Mouse (Mus musculus) erythroblast, adult 5-6 weeks (primary cell): Measurements from ENCODE around the gene 1700020D05Rik. TPM values are rescaled to one million over a fixed set of nuclear protein-coding genes. Genes with fewer than 3 reads are reported as not detected.

Experiments used
- ATAC-seq: replicated peaks from 2 replicates; pipeline ENCODE4 v1.8.0; 2016; ENCODE audit warnings: moderate number of reproducible peaks, mild to moderate bottlenecking, moderate TSS enrichment, inconsistent platforms; ENCODE audit not compliant: poor library complexity, low FRiP score, severe bottlenecking
- total RNA-seq, 2 experiments: library from RNA; stranded (forward) in 1 of 2; stranded (reverse) in 1 of 2; fragments of 150-400 nt in 1 of 2; fragments of 200-764, 138-1000 nt in 1 of 2; gene quantifications; 2 replicates each; pipeline versions ENCODE4 v1.2.3 to v1.2.4; 2015 to 2017; ENCODE audit warnings: low replicate concordance in 2 of 2

The 1700020D05Rik gene
- total RNA-seq (2015; ENCODE audit: low replicate concordance) (not detected in 2 replicates), total RNA-seq (2017; ENCODE audit: low replicate concordance) (1.1 and 1.3 TPM in 2 replicates)

DNA sequence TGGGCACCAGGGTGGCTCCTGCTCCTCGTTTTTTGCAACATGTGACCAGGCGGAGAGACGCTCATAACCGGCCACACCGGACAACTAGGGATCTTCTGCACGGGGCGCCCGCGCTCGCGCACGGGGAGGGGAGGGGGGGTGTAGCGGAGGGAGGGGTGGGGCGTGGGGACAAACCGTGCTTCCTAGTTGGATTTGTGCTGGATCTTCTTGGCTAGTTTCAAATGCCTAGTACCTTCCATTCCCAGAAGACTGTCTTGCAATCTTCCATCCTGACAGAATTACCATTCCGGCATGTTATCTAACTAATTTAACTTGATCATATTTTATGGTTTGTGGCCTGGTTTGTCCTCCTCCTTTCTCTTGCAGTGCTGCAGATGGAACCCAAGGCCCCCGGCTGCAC lies at the start of gene 1700020D05Rik:
Gene 1700020D05Rik, minus strand, starts transcription at position 101 of the 400 bp plus-strand sequence.
- ATAC-seq: no peak

DNA sequence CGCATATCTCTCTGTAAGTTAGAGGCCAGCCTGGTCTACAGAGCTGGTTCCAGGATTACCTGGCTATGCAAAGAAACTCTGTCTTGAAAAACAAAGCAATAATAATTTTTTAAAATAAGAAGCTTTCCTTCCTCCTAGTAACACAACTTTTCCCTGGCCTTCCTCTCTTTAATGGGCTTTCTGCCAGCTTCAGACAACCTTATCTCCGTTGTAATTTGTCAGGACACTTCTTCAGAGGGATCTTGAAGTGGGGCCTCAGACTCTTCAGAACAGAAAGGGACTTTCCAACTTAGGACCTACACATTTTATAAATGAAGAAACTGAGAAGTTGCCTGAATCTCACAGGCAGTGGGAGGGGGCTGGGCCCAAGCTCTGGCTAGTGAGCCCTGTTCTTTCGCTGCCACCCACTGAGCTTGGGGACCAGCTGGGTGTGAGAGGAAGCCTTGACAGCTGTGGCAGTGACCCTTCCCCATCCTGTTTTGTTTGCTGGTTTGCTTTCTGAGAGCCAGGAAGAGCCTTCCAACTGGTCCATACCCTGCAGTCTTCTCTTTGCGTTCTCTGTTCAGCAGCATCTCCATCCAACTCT lies 44.0 kb upstream of the 1700020D05Rik start:
- ATAC-seq: no peak

DNA sequence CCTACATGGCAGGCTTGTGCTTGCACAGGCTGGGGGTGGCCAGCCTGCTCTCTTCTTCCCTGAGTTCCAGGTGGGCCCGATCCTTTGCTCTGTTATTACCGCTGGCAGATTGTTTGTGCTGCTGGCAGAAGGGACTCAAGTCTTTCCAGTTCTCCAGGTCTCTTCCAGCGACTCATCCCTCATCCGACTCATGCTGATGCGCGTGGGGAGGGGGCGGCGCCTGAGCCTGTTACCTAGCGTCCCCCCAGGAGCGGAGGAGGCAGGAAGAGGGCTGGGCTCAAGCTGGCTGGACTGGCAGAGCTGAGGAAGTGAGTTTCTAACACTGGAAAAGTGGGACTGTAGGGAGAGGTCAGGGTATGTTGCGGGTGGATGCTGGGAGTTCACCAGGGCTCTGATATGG lies 40.4 kb upstream of the 1700020D05Rik start:
- no peak for ATAC-seq

DNA sequence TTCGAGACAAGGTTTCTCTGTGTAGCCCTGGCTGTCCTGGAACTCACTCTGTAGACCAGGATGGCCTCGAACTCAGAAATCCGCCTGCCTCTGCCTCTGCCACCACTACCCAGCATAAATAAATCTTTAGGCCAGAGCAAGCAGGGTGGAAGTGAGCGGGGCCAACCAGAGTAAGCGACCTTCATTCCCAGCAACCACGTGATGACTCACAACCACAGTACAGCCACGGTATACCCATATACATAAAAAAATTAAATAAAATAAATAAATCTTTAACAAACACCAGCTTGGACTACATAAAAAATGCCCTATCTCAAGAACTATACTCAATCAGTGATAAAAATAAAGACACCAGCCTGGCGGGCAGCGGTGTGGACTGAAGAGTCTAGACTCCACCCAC lies 39.8 kb upstream of the 1700020D05Rik start:
- no peak for ATAC-seq

DNA sequence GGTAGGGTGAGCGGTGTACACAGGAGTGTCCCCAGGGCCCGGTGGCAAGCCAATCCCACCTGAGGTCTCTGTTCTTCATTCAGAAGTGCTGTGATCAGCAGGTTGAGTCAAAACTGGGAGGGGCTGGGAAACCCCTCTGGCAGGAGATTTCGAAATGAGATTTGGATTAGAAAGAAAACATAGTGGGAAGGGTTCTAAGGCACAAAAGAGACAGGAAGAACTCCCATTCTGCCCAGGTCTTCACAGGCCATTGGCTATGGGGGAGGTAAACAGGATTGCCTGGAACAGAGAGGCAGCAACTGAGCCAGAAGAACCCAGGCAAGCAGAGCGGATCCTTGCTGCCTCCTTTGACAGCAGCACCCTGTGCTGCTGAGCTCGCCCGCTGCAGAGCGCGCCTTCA lies 35.2 kb upstream of the 1700020D05Rik start:
- no peak for ATAC-seq

DNA sequence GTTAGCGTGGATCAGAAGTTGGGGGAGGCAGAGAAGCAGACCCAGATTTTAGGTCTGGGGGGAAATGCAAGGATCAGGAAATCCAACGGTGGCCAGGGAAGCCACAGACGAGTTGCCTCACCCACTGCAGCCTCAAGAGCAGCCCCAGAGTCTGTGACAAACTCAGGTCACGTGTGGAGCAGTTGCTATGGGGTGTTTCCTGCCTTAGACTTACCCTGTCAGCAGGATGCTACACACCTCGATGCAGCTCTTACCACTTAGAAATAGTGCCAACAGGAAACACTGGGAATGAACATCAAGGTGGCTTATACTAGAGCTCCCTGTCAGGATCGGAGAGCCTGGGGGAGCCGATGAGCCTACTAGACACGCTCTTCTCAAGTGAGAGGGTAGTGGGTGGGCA lies 28.9 kb upstream of the 1700020D05Rik start:
- no peak for ATAC-seq

DNA sequence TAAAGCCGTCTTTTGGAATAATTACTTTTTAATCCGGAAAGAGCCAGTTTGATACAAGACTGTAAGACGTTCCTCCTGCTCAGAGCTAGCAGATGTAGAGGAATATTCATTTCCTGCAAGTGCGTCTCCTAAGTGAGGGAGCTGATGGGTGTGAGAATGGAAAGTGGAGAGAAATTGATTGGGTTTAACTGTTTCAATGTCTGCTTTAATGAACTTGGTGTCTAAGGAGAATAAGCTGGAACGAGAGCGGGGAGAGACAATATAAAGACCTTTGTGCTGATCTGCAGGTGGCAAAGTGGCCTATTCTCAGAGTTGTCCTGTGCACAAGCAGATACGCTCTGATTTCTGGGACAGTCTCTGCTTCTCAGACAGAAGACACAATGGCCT lies 26.5 kb upstream of the 1700020D05Rik start:
- ATAC-seq: no peak

DNA sequence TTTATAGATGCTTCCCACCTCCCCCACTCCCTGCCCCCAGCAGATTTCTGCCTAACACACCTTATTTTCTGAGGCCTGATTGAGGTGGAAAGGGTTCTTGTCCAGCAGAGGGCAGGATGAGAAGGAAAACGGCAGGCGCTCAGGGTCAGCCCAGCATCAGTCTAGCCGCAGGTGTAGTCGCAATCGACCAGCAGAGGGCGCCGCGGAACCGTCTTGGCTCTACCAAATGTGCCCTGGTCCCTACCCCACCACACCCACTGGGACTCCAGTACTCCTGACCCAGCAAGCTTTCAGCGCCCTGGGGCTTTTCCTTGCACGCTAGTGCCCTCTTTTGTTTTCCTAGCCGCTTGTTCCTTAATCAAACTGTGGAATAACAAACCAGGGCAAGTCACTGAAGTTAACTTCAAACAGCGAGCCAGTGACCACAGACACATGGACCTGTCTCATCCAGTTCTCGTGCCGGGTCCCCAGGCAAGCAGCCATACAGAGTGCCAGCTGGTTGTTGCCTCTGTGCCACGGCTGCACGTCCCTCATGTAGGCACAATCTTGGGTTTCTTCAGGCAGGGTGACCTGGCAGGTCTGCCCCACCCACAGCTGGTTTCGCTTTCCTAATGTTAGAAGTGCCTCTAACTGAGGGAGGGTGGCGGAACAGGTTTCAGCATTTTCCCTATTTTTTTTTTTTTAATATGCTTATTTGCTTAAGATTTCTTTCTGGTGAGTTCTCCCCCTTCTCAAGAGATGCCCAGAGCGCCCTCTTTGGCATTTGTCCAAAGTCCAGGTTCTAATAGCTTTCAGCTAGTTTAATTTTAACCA lies 25.9 kb upstream of the 1700020D05Rik start:
- ATAC-seq: peak; percentile 97

DNA sequence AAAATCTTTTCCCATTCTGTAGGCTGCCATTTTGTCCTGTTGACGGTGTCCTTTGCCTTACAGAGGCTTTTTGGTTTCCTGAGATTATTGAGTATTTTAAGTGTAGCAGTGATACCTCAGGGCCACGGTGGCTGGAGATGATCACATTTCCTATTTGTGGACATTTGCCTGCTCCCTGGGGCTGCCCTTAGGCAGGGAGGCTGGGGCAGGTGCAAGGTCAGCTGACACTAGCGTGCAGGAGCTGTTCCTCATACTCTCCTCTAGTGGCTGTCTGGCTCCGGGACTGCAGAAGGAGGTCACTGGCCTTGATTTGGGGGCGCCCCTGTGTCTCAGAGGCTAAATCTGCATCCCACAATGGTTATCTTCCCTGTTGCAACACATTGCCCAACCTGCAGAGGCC lies 21.6 kb upstream of the 1700020D05Rik start:
- ATAC-seq: no peak

DNA sequence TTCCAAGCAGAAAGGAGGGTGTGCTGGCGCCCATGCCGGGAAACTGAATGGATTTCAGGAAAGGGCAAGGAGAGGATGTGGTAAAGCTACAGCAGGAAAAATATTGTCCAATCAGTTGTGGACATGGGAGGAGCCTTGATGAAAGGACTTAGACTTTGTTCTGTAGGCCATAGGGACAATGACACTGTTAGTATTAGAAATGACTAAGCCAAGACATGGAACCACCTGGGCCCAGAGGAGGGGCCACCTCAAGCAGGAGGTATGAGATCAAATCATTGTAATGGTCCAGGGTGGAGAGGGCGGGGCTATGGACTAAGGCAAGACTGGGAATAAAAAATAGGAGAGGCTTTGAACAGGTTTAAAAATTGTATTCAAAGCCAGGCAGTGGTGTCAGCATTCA lies 15.1 kb upstream of the 1700020D05Rik start:
- ATAC-seq: no peak

DNA sequence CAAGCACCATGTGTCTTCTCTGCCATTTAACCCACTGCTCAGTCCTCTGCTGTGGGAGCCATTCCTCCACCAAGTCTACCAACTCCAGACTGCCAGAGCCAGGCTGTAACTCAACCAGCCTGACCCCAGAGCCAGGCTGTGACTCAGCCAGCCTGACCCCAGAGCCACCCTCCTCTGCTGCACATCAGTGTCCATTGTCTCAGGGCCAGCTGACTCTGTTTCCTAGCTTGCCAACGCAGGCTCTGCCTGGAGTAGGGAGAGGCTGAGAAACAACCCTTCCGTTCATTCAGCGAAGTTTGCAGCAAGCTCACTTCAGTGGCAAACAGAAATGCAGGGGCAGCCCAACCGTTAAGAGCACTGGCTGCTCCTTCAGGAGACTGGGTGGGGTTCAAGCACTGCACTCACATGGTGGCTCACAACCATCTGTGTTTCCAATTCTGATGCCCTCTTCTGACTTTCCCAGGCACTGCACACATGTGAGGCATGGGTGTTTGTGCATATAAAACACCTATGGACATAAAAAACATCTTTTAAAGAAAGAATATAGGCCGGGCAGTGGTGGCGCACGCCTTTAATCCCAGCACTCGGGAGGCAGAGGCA lies 13.4 kb upstream of the 1700020D05Rik start:
- ATAC-seq: no peak

DNA sequence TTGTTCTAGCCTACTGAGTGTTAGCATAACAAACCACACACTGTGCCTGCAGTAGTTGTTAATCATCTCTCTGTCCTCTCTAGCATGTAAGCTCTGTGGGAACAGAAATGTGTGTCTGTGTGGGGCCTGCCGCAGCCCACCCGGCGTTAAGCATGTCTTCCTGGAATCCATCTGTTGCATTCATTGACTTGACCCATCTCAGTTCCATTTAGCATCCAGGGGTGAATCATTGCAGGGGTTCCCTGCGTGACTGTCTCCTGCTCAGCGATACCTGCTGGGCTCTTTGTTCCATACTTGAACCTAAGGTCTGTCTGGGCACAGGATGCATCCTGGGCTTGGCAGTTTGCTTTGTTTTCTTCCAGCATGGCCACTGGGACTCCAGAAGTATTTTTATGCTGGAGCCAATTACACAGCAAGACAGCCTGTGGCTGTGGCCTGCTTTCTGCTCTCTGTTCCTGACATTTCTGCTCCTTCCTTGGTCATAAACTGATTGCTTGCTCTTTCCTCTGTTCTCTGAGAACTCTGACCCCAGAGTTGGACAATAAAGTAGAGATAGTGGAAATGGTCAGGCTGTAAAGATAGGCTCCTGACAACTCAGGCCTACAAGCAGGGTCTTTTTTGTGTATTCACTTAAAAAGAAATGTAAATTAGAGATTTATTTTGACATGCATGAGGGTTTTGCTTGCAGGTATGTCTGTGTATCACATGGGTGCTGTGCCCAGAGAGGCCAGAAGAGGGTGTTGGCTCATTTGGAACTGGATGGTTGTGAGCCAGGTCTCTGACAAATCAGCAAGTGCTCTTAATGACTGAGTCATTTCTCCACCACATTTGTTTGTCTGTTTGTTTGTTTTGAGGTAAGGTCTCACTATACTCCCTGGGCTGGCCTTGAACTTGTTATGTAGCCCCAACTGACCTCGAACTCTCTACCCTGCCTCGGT lies 12.5 kb upstream of the 1700020D05Rik start:
- ATAC-seq: 0 out of 2 replicates have a peak, but pooled peaks have one; percentile 40

DNA sequence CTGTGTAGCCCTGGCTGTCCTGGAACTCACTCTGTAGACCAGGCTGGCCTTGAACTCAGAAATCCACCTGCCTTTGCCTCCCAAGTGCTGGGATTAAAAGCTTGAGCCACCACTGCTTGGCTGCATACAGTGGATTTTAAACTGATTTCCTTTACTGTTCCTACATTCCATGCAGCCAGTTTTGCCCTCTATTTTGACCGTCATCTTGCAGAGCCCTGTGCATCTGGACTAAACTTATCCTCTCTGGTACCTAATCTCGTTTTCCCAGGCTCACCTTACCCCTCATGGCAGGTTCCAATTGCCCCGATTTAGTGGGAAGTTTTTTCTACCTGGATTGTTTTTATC lies 9.4 kb upstream of the 1700020D05Rik start:
- ATAC-seq: no peak

DNA sequence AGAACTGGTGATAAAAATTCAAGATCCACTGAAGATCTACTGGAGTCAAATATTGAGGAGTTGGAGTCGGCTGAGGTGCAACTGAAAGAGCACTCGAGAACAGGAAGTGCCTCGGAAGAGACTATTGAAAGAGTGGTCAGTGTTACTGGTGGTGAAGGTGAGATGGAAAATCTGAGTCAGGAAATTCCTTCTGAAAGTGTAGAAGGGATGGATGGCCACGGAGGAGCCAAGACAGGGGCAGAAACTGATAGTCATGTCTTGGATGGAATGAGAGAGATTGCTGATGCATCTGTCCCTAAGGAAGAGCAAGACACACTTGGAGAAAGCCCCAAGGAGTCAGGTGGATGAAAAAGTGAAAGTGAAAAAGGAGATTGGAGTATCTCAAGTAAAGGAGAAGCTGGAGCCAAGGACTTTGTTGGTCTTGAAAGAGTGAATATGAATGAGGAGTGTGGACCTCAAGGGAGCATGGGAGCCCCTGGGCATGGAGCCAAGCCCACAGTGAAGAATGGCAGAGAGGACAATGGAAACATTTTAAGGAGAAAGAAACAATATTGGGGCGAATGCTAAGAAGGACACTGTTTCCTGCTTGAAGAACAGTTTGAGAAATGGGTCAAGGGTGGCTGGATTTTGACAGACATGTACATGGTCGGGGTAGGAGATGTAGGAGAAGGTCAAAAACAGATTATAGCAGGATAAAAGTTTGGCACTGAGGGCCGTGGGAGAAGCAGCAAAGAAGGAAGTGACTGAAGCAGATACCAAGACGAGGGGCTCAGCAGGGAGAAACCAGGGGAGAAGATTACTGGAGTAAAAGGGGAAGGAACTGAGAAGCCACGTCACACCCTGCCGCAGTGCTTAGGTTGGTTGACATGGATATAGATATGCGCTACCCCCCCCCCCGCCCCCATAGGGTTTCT lies 8.8 kb upstream of the 1700020D05Rik start:
- ATAC-seq: no peak

DNA sequence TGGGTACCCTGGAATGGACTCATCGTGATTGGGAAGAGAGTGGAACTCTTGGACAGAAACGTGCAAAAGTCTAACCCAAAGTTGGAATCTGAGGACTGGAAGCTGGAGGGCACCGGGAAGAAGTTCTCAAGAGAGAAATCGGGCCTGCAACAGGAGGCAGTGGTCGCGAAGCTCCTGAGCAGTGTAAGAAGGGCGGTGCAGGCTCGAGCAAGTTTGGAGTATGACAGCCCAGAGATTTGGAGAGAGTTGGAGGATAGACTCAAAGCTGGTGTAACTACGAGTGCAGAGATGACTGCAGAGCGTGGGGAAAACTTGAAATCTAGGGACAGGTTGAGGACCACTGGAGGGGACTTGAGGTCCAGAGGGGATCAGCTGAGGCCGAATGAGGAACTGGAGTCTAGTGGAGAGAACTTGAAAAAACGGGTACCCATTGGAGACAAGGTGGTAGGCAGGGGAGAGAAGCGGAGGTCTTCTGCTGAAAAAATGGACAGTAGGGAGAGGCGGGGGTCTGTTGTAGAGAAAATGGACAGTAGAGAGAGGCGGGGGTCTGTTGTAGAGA lies 7.6 kb upstream of the 1700020D05Rik start:
- 0 out of 2 replicates have a peak, but pooled peaks have one; percentile 23 for ATAC-seq

DNA sequence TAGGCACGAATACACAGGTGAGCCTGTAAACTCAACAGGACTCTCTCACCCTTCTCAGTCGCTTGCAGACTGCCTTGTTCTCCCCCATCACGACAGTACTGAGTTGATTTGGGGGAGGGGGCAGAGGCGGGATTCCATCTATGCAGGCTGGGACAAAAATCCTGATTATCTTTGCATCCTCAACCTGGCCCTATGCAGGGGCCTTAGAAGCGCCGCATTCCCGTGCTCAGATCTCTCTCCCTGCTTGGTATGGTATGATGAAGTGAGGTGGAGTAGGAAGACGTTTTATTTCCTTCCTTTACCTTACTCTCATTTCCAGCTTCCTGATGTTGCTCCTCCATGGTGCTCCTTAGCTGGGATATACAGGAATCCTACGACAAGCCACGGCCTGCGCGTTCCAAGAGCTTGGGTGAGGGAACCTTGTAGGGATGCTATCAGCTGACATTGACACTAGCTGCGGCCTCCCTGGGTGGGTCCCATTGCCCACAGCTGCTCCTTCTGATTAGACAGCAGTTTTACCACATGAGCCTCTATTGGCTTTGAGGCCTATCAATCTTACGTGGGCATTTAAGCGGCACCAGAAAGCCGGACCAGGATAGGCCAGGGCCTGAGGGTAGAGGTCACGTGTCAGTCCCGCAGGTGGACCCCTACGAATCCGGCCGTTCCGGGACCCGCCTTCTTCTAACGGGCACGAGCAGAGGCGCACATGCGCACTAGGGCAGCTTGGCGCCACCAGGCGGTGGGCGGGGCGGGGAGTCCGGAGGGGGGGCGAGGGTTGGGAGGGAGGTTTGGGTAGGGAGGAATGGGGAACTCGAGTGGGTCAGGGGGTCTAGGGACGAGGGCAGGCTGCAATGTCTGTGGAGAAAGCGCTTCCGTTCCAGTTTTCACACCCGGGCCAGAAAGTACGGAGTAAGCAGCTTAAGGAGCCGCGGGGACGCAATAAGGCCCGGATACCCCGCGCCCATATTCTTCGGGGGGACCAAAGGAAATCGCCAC lies 6.7 kb upstream of the 1700020D05Rik start, which contains the start of gene Snx32:
Gene Snx32, minus strand, starts transcription at position 508 of the 996 bp plus-strand sequence.
- ATAC-seq: peak; percentile 97

DNA sequence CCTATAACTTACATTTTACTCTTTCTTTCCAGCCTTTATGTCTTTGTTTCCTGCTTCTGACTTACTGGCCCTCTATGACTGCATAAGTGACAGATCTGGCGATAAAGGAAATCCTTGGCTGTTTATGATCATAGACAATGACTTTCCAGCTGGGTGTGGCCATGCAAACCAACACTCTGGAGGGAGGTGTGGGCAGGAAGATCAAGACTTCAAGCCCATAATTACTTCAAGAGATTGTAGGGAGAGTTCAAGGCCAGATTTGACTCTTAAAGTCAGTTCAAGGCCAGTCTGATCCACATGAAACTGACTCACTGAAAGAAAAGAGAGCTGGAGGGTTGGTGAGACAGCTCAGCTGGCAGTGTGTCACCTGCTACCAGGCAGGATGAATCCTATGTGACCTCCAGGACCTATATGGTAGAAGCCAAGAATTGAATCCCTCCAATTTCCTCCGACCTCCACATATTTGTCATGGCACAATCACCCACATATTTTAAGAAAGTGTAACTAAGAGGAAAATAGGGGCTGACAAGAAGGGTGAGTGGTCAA lies 3.2 kb downstream of the 1700020D05Rik start:
- ATAC-seq: no peak
